Mouse (Mus musculus) layer of hippocampus, adult 18-20 months (tissue): ENCODE measurements around the gene Cdca4. TPM values are rescaled to one million over a fixed set of nuclear protein-coding genes. Genes with fewer than 3 reads are reported as not detected.
"Not testable (repeated sequence)": the region's sequence is repeated elsewhere in the genome, so short reads cannot be mapped to it uniquely, and the experiment has no call there.

Experiments used
- DNase-seq, 2 experiments: peaks; one replicate each; pipeline ENCODE4 v3.0.0; 2022; ENCODE audit warnings: low spot score in 2 of 2
- total RNA-seq, 2 experiments: library from RNA; stranded (reverse); gene quantifications; 2 replicates each; pipeline ENCODE4 v1.2.3; 2021

Gene Cdca4
- total RNA-seq, 2 experiments from 2014 or later = 7.4 to 10.0 TPM

- no peak for DNase-seq
Measured at GRCm38 (mm10) chr12:112828501-112829243, 551 bp downstream of the Cdca4 start.

DNA sequence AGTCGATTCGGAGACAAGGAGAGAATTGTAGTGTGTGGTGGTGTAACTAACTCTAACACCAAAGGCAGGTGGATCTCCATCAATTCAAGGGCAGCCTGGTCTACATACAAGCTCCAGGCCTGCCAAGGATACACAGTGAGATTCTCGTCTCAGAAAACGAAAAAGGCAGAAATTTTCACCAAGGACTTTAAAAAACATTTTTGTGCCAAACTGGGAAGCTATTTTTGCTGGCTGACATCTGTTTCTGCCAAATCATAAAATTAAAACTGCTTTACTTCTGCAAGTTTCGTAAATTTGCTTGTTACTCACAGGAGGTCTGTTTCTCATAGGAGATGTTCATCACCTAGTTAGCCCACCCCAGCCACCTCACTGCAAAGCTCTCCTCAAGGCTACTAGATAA is 3.3 kb downstream of the Cdca4 start:
- peak in 1 of 2 experiments; percentile 32 for DNase-seq

GRCm38 (mm10) chr12:112823221-112823620 is 6.0 kb downstream of the Cdca4 start:
- DNase-seq = no peak

GRCm38 (mm10) chr12:112822676-112823075 is 6.5 kb downstream of the Cdca4 start:
- no peak for DNase-seq

GRCm38 (mm10) chr12:112821974-112822373 is 7.2 kb downstream of the Cdca4 start:
- DNase-seq = no peak

GRCm38 (mm10) chr12:112821216-112821615 is 8.0 kb downstream of the Cdca4 start:
- DNase-seq = no peak

GRCm38 (mm10) chr12:112820401-112820999 is 8.7 kb downstream of the Cdca4 start:
- no peak for DNase-seq

DNA sequence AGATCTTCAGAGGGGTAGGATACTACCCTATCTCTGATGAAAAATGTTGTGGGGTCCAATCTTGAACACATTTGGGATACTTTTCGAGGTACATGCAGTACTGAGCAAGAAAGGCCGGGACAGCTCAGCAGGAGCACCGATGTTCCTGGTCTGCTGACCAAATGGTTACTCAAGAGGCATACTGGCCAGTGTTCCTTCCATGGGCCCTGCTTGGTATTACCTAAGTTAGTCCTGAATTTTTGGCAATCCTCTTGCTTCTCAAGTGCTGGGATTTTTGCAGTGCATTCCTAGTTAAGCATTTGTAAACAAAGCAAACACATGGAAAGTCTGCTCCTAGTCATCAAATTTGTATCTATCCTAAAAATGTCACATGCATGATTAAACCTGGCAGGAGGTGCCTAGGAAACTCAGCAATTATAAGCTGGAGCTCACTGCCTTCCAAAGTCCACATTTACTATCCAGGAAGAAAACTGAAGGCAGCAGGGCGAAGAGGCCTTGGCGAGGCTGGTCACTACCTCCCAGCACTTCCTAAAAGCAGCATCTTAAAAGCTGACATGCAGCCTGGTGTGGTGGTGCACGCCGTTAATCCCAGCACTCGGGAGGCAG is 10.1 kb downstream of the Cdca4 start:
- no peak for DNase-seq

DNA sequence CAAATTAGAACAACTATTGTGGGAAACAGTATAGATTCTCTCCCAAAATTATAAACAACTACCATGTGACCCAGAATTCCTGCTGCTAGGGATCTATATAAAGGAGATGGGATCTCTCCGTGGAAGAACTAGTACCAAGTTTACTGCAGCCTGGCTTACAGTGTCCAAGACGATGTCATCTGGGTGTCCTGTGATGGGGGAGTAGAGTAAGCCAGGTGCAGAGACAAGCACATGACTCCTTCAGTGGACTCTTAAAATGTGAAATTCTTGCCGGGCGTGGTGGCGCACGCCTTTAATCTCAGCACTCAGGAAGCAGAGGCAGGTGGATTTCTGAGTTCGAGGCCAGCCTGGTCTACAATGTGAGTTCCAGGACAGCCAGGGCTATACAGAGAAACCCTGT is 12.4 kb downstream of the Cdca4 start:
- DNase-seq = not testable (repeated sequence)

DNA sequence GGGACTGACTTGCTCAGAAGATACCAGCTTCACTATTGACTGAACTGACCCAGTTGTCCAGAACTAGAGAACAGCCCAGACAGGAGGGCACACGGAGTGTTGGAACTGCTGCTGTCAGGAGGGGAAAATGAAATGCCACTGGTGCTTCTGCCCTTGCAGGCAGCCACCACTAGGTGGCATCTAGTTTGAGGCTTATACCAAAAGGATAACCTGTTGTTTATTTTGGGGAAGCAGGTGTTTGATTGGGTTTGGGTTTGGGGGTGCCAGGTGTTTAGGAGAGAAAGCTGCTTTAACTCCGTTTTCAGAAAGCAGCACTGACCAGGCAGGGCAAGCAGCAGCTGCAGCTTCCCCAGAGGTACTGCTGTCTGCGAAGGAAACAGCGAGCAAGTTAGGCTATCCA is 12.9 kb downstream of the Cdca4 start:
- DNase-seq = peak in 1 of 2 experiments; percentile 71

DNA sequence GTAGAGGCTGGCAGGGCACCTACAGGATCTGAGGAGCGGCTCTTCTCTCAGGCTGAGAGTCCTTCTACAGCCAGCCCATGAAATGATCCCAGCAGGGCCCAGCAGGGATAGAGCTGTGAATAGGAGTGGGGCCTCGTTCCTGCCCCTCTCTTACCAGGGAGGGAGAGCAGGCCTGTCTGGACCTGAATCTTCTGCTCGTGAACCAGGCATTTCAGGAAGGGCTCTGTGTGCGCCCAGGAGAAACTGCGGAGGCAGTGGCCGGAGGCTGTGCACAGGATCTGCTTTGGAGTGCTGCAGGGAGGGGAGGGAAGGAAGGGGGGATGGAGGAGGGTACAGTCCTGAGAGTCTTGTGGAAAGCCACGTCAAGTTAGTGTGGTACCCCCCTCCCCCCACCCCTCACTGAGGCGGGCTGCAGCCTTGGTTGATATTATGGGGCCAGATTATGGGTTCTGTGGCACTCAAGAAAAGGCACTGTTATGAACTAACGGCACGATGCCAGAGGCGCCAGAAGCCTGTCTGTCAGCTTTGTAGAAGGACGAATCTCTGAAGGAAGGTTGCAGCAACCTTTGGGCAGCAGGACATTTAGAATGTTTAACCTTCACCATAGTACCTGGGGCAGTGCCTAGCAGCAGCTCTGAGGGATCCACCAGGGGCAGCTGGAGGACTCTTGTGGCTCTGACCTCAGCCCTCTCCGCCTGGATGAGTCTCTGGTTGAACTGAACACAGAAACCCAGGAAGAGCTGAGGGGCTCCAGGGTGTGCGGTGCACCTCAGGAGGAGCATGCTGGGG is 14.3 kb downstream of the Cdca4 start:
- DNase-seq = no peak

GRCm38 (mm10) chr12:112813370-112813769 is 15.9 kb downstream of the Cdca4 start:
- DNase-seq = no peak

GRCm38 (mm10) chr12:112810092-112810885 is 18.9 kb downstream of the Cdca4 start:
- DNase-seq = no peak

DNA sequence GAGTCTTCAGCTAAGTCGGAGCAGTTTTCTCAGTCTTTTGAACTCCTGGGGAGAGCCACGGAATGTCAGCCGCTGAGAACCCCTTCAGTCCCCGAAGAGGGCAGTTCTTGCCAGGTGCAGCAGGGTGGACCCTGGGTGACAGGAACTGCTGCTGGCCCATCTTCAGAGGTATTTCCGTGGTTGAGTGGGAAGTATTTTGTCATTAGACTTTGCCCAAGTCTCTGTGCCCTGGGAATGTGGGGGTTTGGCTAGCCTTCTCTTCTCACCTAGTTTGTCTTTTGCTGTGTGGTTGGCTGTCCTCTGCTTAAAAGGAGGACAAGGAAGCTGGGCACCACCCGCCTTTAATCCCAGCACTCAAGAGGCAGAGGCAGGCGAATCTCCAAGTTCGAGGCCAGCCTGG is 19.6 kb downstream of the Cdca4 start:
- no peak for DNase-seq

DNA sequence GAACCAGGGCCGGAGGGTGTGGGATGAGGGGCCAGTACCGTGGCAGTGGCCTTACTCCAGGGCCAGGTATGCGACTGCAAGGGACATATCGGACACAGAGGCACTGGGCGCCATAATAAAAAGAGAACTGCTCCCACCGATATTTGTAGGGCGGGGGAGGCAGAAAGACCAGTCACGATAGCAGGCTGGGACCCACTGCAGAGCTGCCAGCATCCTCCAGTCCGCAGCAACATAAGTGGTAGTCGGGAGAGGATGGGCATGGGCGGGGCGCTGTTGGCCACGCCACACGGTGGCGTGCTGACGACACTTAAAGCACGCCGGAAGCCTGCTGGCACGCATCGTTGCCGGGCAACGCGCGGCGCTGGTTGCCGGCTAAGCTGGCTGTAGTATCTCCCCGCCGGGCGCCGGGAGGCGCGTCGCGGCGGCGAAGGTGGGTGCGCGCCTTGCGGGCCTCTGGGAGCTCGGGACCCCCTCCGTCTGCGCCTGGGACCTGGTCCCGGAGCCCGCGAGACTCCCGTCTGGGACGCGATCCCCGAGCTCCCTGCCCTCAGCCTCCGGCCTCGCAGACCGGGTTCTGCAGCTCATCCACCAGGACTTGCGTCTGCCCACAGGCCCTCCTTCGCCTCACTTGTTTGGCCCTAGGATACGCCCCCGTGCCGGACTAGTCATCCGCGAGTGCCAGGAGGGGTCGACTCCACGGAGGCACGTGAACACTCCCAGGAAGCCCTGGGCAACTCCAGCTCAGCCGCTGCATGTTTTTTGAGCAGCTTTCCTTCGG is 20.4 kb downstream of the Cdca4 start, which contains the start of gene Clba1:
TSS of gene Clba1 (plus strand) at position 351 of the 778 bp plus-strand sequence.
- peak; percentile 93 to 96 for DNase-seq

- DNase-seq = no peak
Measured at GRCm38 (mm10) chr12:112808212-112808586, 21.0 kb downstream of the Cdca4 start.

DNA sequence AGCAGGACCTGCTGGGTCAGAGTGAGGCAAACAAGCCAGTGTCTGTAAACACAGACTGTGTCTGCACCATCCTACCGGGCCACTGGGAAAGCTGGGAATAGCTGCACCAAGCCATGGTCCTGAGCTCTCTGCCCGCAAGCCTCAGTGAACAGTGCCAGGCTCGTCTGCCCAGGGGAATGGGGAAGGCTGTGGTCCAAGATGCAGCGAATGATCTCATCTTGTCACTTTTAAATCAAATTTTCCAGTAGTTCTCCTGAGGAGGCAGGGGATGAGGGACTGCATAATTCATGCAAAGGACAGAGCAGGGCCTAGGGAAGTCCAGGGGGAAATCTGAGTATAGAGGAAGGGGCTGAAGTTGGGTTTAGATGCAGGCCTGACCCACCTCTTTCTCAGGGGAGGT is 21.4 kb downstream of the Cdca4 start:
- no peak for DNase-seq

GRCm38 (mm10) chr12:112806044-112806443 is 23.2 kb downstream of the Cdca4 start:
- no peak for DNase-seq

DNA sequence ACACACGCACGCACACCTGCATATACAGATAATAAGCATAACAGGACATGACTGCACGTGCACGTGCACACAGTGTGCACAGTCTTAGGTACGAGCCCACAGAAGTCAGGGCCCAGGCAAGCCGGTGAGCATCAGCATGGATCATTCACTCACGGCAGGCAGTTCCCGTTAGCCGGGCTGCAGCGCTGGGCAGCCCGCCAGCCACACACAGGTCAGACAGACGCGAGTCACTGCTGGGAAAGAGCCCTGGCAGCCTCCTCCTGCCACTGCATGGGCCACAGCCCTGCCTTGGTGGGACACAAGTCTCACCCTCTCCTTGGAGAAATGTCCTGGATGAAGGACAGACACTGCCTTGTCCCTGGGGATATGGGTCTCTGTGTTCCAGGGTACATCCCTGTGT is 25.2 kb downstream of the Cdca4 start:
- DNase-seq = no peak

DNA sequence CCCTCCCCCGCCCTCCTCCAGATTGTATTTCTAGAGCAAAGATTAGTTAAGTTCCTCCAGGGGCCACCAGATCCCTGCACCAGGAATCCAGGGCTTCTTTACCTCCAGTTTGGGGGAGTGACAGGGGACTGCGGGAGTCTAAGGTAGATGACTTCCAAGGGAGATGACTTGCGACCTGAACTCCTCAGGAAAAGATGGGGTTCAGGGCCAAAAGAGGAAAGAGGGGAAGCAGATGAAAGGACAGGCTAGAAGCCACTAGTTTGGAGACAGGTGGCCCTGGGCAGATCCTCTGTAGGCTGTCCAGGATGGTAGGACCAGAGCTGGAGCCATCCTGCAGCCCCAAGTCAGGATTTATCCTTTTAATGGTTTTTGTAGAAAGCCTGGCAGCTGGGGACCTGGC is 26.3 kb downstream of the Cdca4 start:
- DNase-seq = no peak
